Mouse (Mus musculus): ENCODE measurements at regions not wholly inside any gene's neighbourhood (a gene's known extent, or its start where the extent isn't known, plus 50 kb on each side); places are given as distances from the start of the nearest gene placed in this dataset.

GRCm38 (mm10) chr15:96233113-96233512 lies 54.2 kb upstream of the Arid2 start:
- H3K27ac ChIP-seq: no peak overlapping the region
- no peak overlapping the region for H3K4me3 ChIP-seq (replicated peaks)
- no peak overlapping the region for H3K4me2 ChIP-seq
- ATAC-seq (replicated peaks; ENCODE audit: low FRiP score): 0 out of 2 replicates have a peak, but pooled peaks have one; percentile 9
- no peaks in the 10 kb centered on the region for H3K27me3 ChIP-seq
- H3K4me1 ChIP-seq: no peaks in the 10 kb centered on the region
- H3K9ac ChIP-seq: no peak overlapping the region
- H3K9me3 ChIP-seq (replicated peaks): no peaks in the 10 kb centered on the region
- H3K36me3 ChIP-seq: no peaks in the 10 kb centered on the region

GRCm38 (mm10) chr15:96234783-96235182 lies 52.5 kb upstream of the Arid2 start:
- no peak overlapping the region for H3K27ac ChIP-seq
- H3K4me1 ChIP-seq: no peaks in the 10 kb centered on the region
- no peak for ATAC-seq (replicated peaks; ENCODE audit: low FRiP score)
- 60% methylated on average over 8 of the region's 8 CpGs for WGBS
- H3K9ac ChIP-seq: no peak overlapping the region
- H3K4me2 ChIP-seq: no peak overlapping the region
- H3K9me3 ChIP-seq (replicated peaks): no peaks in the 10 kb centered on the region
- H3K4me3 ChIP-seq (replicated peaks): no peak overlapping the region
- H3K27me3 ChIP-seq: no peaks in the 10 kb centered on the region
- H3K36me3 ChIP-seq: no peaks in the 10 kb centered on the region

All from kidney, embryonic 15.5 days (tissue).